16 mouse cellular contexts compared by ENCODE assay signal in the genomic region with DNA sequence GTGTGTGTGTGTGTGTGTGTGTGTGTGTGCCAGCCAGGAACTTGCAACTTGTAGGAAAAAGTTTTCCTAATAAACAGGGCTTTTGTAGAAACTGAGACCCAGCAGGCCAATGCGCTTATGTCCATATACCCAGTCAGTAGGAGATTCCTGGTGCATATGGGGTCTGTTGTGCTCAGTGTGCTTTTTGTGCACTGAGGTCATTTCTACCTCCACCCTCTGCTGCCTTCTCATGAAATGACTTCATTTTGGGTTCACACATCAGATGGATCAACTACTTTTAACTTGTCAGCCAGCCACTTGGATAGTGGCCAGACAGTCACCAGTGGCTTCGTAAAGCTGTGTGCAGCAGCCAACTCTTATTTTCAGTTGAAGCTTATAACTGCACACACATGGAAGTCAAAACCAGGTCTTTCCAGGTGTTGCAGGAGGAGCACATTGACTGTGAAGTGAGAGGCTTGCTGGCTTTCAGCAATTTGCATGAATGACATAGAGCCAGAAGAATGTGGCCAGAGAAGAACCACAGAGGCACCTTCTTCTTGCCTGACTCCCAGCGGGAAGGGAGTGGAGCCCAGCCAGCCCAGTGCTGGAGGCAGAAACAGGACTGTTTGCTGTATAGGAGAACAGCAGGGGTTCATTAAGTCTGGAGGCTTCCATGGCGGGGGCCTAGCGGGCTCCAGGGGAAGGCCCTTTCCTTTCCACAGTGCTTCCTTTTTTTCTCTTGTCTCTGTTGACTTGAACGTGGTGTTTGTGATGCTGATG. TPM values are rescaled to one million over a fixed set of nuclear protein-coding genes. Genes with fewer than 3 reads are reported as not detected.
DNase-seq lines count a peak whose midpoint lies in the region; ATAC-seq and TF ChIP-seq lines count a peak whose summit lies in the region.
"Had no signal": no experiment of that assay in that cellular context is flagged by ENCODE, and none has a peak within 500 bp of the region (broad histone marks: within the 10 kb centered on the region; RNA-seq: fewer than 3 reads in every experiment).

No protein-coding gene starts in this region.

- no peak overlapping the region for H3K4me3 ChIP-seq in gastrocnemius, adult 2 months
- no peak overlapping the region for H3K4me3 ChIP-seq in embryonic fibroblast, embryonic 13.5 days (ENCODE audit: insufficient read depth, low read length)
- H3K4me3 ChIP-seq in forebrain, embryonic 13.5 days: no peak overlapping the region
- H3K4me3 ChIP-seq: liver, embryonic 13.5 days had no signal

- intact Hi-C loops in gastrocnemius, adult 2 months (cut with DNase I): no loop called here

- no peak overlapping the region for H3K9ac ChIP-seq in forebrain, embryonic 13.5 days
- H3K9ac ChIP-seq: liver, embryonic 13.5 days had no signal

- H3K9me3 ChIP-seq in forebrain, embryonic 13.5 days (replicated peaks): no peaks in the 10 kb centered on the region
- H3K9me3 ChIP-seq: liver, embryonic 13.5 days had no signal

- H3K4me2 ChIP-seq in forebrain, embryonic 13.5 days: no peak overlapping the region
- H3K4me2 ChIP-seq: liver, embryonic 13.5 days had no signal

- 32% methylated on average over 6 of the region's 6 CpGs for WGBS in forebrain, embryonic 13.5 days

- peak; percentile 50 for DNase-seq in gastrocnemius, adult 2 months
- DNase-seq in gastrocnemius, postnatal 25 days: no peak
- peak; percentile 42 to 49 for DNase-seq in right cerebral cortex, postnatal 10 days (ENCODE audit: low spot score in 2 of 2)
- no peak for DNase-seq in right cerebral cortex, postnatal 36 days (ENCODE audit: low spot score in 2 of 2)
- peak; percentile 42 for DNase-seq in skeletal muscle tissue, adult 2 months (ENCODE audit: low read depth, low spot score)
- DNase-seq in adrenal gland, adult 2 months: no peak
- DNase-seq: embryo, embryonic 11 days; layer of hippocampus, postnatal 36 days; liver, embryonic 13.5 days; thymus, postnatal 14 days had no signal

- TF ChIP-seq CTCF in gastrocnemius, adult 2 months (IDR thresholded peaks at IDR 0.05): no peak
- no peak for TF ChIP-seq CTCF in embryonic fibroblast, embryonic 13.5 days (IDR thresholded peaks at IDR 0.05; ENCODE audit: borderline replicate concordance, insufficient read depth, low read length)

- H3K4me1 ChIP-seq in embryonic fibroblast, embryonic 13.5 days (ENCODE audit: control insufficient read depth, insufficient read depth, low read length): peaks cover 6% of the 10 kb centered on the region; the same call in 1 of the 2 replicates
- no peaks in the 10 kb centered on the region; the same call in 1 of the 2 replicates for H3K4me1 ChIP-seq in forebrain, embryonic 13.5 days
- H3K4me1 ChIP-seq: liver, embryonic 13.5 days had no signal

- no peaks in the 10 kb centered on the region for H3K36me3 ChIP-seq in forebrain, embryonic 13.5 days (ENCODE audit: poor library complexity, severe bottlenecking)
- H3K36me3 ChIP-seq: liver, embryonic 13.5 days had no signal

- H3K27ac ChIP-seq in gastrocnemius, adult 2 months: no peak overlapping the region
- peak overlapping the region; percentile 19; the same call in 1 of the 2 replicates for H3K27ac ChIP-seq in embryonic fibroblast, embryonic 13.5 days (ENCODE audit: insufficient read depth, low read length)
- no peak overlapping the region for H3K27ac ChIP-seq in forebrain, embryonic 13.5 days
- H3K27ac ChIP-seq: liver, embryonic 13.5 days had no signal

- peaks cover 3% of the 10 kb centered on the region; the same call in 1 of the 2 replicates for H3K27me3 ChIP-seq in forebrain, embryonic 13.5 days

- ATAC-seq in forebrain, embryonic 13.5 days: no peak
- ATAC-seq: activated CD4-positive, CD25-positive, alpha-beta regulatory T cell, adult 4 months; CD4-positive, CD25-positive, alpha-beta regulatory T cell, adult 4 months; inflammation-experienced regulatory T-cells, adult 6 months had no signal

- TF ChIP-seq POLR2A in embryonic fibroblast, embryonic 13.5 days (IDR thresholded peaks at IDR 0.05; ENCODE audit: low read depth, low read length): no peak

RNA-seq across cellular contexts. Expression of gene Pamr1, which starts 5.7 kb away (rescaled TPM):
- 1 to 10 TPM; 3.3 to 7.4 TPM for total RNA-seq in gastrocnemius, adult 2 months (2021)
- total RNA-seq in gastrocnemius, postnatal 25 days (2021): 1 to 10 TPM; 4.7 to 6.9 TPM
- 4.9 and 9.6 TPM in 2 replicates for polyA plus RNA-seq in embryonic fibroblast, embryonic 13.5 days (2011; ENCODE audit: insufficient read length, low read depth, missing spikeins)
- polyA plus RNA-seq in forebrain, embryonic 13.5 days (2015; fragmentation: Nextera tagmentation; extraction: Ambion mirVana): 0.79 and 0.86 TPM in 2 replicates
- 1 to 10 TPM; 1.3 to 2.9 TPM for total RNA-seq in adrenal gland, adult 2 months (2021)
- polyA plus RNA-seq in adrenal gland, adult 2 months (2012; rRNA removed): 0.65 and 1.1 TPM in 2 replicates
- total RNA-seq: megakaryocyte-erythroid progenitor cell, adult 5-6 weeks had no signal
- polyA plus RNA-seq: activated CD4-positive, CD25-positive, alpha-beta regulatory T cell, adult 4 months; CD4-positive, CD25-positive, alpha-beta regulatory T cell, adult 4 months; inflammation-experienced regulatory T-cells, adult 6 months had no signal

Comparison
In these comparisons a context has a peak if more than half of its experiments do, and no peak if none do; other contexts are left out.
1. DNase-seq: peak in gastrocnemius, adult 2 months (single experiment), right cerebral cortex, postnatal 10 days (2 of 2) and skeletal muscle tissue, adult 2 months (single experiment); none in gastrocnemius, postnatal 25 days (single experiment), right cerebral cortex, postnatal 36 days (0 of 2) and adrenal gland, adult 2 months (single experiment).